Mouse (Mus musculus) splenic B cell, adult 2 months (primary cell): Measurements from ENCODE around the gene E2f8.

Experiments used
- DNase-seq: peaks from one replicate; pipeline ENCODE4 v3.0.0-alpha.2; 2011; ENCODE audit warnings: low read depth, low spot score
- H3K27me3 ChIP-seq: 2 replicates; pipeline ENCODE4 v1.6.1; 2012; ENCODE audit warnings: mild to moderate bottlenecking, low read length, moderate library complexity, mixed read lengths; ENCODE audit not compliant: control insufficient read depth, poor library complexity, insufficient read depth, severe bottlenecking
- H3K36me3 ChIP-seq: 2 replicates; pipeline ENCODE4 v1.6.1; 2012; ENCODE audit warnings: mild to moderate bottlenecking, low read length, moderate library complexity, mixed read lengths; ENCODE audit not compliant: control insufficient read depth, poor library complexity, insufficient read depth, severe bottlenecking

The E2f8 gene

DNA sequence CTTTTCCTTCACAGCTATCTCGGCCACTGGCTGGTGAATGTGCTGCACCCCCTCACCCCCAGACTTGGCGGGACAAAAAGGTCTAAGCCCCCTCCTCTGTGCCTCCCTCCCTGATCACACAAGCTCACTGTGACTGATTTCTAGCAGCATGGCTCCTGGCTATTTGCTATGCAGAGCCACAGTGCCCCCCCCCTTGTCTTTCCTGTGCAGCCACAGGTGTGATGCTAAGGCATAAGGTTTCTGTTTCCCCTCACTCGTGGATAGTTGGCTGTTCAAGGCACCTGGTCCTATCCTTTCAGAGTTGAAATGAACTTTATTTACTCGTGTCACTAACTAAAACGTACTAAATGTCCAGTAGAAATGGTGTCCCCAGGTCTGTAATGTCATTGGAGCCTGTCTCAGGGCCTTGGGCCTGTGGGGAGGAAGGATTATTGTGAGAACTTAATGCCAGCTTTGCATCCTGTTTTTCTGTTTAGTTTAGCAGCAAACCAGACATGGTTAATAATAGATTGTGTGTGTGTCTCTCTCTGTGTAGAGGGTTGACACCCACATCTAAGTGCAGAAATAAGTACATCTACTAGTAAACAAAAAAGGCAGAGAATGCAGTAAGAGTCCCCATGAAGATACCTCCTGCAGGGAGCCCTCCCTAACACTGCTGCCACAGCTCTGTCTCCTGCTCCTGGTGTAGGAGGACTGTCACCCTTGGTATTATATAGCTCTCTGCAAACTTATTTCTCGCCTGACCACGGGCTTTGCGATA, 19.2 kb upstream of the E2f8 start:
- Histone ChIP-seq H3K27me3 (no peaks in the 10 kb centered on the region), H3K36me3 (no peaks in the 10 kb centered on the region)
- no peak for DNase-seq

DNA sequence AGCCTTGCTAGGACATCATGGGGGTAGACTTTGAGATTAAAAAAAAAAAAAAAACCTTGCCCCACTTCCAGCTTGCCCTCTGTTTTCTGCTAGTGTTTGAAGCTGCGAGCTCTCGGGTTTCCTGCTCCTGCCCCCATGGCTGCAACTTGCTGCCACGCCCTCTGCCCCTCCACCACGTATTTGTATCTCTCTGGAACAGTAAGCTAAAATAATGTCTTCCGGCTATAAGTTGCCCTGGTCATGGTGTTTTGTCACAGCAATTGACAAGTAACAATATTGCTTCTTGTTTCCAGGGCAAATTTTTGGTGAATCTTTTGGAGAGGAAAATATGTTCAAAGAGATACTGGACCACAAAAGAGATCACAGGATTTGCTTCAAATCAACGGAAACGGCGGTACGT, 17.0 kb upstream of the E2f8 start:
- DNase-seq, result no peak
- H3K27me3 ChIP-seq, result no peaks in the 10 kb centered on the region
- no peaks in the 10 kb centered on the region for H3K36me3 ChIP-seq

DNA sequence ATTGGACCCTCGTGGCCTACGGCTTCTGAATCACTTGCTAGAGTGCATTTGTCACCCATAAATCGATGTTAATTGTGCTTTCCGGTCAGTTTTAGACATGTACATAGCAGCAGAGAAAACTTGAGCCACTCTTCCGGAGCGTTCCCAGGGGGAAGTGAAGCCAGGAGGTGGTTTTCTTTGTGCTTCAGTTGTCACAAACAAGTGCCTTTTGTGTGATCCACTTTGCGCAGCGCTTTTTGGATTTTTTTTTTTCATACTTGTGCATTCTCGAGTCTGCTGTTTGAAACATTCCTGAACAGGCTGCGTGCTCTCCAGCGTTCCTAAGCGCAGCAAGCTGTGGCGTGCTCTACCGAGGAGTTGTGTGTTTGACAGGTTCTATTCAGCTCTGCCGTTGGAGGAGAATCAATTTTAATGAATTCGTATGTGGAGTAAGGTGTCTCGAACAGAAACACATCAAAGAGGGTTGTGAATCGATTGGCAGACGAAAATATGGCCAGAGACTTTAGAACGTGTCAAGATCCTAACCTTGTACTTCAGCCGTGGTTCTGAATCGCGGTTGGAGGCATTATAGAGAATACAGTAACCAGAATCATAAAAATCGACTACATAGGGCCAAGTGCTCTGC, 16.3 kb upstream of the E2f8 start:
- Histone ChIP-seq H3K27me3 (no peaks in the 10 kb centered on the region), H3K36me3 (no peaks in the 10 kb centered on the region)
- DNase-seq, result no peak

DNA sequence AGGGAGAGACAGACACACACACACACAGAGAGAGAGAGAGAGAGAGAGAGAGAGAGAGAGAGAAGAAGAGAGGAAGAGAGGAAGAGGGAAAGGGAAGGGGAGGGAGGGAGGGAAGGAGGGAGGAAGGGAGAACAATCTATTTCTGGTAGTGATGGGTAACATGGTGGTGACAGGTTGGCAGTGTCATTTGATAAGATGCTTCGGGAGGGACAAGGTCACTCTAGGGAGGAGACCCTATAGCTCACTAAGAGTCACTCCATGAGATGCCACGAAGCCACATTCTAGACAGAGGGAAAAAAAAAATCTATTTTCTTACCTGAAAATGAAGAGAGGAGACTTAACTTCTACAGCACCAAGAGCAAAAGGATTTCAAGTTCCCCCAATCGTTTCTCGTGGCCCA, 14.7 kb upstream of the E2f8 start:
- no peaks in the 10 kb centered on the region for H3K27me3 ChIP-seq
- no peaks in the 10 kb centered on the region for H3K36me3 ChIP-seq
- no peak for DNase-seq

DNA sequence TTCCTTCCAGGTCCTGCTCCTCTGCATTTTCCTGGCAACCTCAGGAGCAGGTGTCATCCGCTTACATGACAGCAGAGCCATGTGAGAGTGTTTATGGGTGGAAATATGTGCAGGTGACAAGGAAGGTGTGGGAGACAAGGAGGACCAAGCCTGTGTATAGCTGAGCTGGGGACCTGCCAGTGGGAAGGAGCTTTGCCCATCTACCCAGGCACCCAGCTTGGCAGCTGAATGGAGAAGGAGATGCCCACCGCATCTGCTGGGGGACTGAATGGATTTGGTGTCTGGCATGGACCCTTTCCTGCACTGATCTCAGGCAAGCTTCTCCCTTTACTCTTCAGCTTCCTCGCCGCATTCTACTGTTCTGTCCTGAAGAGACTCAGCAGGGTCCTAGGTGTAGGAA, 14.1 kb upstream of the E2f8 start:
- DNase-seq, result no peak
- H3K27me3 ChIP-seq, result no peaks in the 10 kb centered on the region
- H3K36me3 ChIP-seq, result no peaks in the 10 kb centered on the region

DNA sequence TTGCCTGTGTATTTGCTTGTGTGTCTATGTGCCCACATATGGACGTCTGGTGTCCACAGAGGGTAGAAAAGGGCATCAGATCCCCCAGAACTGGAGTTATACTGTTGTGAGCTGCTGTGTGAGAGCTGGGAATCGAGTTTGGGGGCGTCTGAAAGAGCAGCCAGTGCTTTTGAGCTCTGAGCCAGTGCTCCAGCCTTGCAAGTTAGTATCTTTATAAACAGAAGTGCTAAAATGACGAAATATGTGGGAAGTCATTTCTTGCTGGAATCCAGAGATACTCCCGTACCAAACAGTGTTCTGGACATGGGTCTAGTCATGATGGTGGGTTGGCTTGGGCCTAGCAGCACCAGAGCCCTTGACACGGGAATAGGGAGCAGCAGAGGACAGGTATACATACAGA, 13.4 kb upstream of the E2f8 start:
- H3K36me3 ChIP-seq, result no peaks in the 10 kb centered on the region
- H3K27me3 ChIP-seq, result no peaks in the 10 kb centered on the region; the same call in 1 of the 2 replicates

DNA sequence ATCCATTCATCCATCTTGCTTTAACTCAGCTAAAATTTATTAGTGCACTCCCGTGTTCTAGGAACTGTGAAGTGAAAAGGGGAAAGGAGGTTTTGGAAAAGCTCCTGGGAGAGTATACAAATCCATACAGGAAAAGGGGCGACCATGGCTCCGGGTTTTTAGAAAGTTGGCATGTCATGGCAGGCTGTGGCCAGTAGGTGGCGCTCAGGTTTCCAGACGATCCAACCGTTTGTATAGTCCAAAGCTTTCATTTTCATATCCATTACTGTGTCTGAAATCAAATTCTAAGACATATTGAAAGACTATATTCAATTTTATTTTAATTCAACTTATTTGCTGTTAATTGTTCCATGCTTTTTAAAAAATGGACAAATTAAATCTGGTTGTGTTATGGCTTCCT, 12.8 kb upstream of the E2f8 start:
- H3K27me3 ChIP-seq, result no peaks in the 10 kb centered on the region; the same call in 1 of the 2 replicates
- no peaks in the 10 kb centered on the region for H3K36me3 ChIP-seq
- peak; percentile 68 for DNase-seq

More for the DNA sequence above, 13.4 kb upstream of the E2f8 start:
- no peak for DNase-seq

DNA sequence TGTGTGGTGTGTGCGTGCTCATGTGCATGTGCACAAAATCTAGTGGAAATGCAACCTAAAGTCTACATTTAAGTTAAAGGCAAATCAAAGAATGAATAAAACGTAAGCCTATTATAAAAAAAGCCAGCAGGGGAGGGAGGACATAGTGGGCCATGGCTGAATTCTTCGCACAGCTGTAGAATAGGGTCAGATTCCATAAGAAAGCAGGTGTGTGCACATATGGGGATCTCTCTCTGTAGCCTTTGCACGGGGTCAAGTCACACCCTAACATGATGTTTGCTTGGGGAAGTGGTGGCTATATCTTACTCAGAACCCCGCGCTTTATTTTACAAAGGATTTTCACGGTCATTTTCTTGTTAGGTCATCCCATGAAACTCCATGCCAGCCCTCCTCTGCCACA, 11.7 kb upstream of the E2f8 start:
- no peaks in the 10 kb centered on the region for H3K36me3 ChIP-seq
- DNase-seq, result no peak
- H3K27me3 ChIP-seq, result no peaks in the 10 kb centered on the region; the same call in 1 of the 2 replicates

DNA sequence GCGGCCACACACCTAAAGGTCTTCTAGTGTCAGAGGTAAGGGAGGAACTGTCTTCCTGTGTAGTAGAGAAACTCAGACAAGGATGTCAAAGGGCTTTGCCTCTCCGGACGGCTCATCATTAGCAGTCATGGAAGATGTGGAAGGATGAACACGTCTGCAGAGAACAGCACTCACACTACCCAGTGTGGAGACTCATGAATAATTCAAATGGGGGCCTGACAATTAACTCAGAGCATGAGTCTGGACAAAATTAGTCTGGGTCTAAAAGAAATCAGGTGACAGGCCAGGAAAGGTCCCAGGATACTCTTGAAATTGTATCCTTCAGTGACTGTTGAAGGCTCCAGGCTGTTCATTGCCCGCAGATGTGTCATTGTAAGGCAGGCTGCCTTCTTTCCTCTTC, 9.6 kb upstream of the E2f8 start:
- Histone ChIP-seq H3K27me3 (no peaks in the 10 kb centered on the region; the same call in 1 of the 2 replicates), H3K36me3 (no peaks in the 10 kb centered on the region)
- DNase-seq, result no peak

DNA sequence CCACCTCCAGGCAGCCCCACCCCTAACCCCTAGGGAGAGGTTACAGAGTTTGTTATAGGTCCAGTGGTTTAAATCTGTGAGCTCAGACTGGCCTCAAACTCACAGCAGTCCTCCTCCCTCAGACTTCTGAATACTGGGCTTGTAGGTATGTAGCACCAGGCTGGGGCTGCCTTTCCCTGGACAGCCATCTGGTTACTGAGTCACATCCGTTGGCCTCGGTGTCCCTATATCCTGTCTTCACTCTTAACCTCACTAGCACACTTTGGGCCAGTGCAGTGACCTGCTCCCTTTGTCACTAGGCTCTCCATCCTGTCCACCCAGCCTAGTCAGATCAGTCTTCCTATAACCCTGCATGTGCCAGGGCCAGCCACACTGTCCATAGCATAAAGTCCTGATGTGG, 7.4 kb upstream of the E2f8 start:
- DNase-seq, result no peak
- no peaks in the 10 kb centered on the region; the same call in 1 of the 2 replicates for H3K27me3 ChIP-seq
- H3K36me3 ChIP-seq, result no peaks in the 10 kb centered on the region

DNA sequence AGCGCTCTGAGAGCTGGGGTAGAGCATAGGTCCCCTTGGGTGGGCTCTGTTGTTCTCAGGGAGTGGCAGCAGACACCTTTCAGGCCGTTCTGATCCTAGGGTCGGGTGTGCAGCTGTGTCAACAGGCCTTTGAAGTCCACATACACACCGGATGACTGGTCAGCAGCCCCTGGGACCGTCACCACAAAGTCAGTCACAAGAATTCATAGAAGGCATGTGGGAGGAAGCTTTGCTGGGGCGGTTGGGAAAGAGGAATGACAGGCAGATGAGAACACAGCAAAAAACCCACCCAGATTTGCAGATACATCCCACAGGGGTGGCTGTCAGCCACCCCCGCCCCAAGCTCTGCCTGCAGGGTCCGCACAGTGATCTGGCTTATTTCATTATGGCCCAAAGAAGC, 6.6 kb upstream of the E2f8 start:
- no peak for DNase-seq
- no peaks in the 10 kb centered on the region for H3K36me3 ChIP-seq
- no peaks in the 10 kb centered on the region; the same call in 1 of the 2 replicates for H3K27me3 ChIP-seq

DNA sequence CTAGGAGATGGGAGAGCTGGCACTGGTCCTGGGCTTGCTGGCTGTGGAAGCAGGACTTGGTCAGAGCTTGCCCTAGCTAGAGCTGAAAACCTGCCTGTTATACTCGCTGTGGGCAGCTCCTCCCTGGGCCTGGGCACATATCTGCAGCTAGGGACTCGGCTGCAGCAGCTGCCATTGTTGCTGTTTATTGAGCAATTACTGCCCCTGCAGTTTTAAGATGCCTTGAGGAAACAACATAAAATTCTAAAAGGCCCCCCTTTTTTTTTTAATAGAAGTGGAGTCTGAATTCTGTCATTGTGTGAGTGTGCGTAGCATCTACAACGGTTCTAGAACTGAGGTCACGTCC, 2.8 kb upstream of the E2f8 start:
- no peaks in the 10 kb centered on the region for H3K36me3 ChIP-seq
- H3K27me3 ChIP-seq, result no peaks in the 10 kb centered on the region
- no peak for DNase-seq

DNA sequence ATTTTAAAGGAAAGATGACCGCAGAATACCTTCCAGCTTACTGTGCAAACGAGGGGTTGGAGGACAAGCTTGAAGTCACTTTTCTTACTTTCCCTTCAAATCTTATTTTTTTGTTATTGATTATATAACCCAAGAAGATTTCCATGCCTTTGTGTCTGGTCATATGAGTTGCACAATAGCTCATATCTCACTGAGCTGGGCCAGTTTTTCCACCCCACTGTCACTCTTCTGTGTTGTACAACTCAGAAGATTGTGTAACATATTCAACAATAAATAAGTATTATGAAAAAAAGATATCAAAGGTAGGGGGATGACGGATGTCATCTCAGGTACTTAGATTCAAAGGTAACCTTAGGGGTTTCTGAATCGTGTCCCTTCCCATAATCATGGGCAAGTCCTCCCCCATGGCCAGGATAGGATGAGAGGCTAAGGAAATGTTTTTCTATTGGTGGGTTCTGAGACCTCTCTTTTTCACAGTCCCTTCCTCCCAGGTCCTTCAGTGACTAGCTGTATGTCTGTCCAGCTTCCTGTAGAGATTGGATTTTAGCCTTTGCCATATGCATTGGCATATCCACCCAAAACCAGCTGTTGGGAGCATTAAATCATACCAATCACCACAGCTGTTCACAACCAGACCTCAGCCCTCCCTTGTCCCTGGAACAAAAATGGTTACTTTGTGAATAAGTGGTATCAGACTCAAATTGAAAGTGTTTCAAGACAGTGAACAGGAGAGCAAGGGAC, 2.3 kb upstream of the E2f8 start:
- Histone ChIP-seq H3K36me3 (no peaks in the 10 kb centered on the region), H3K27me3 (no peaks in the 10 kb centered on the region)
- no peak for DNase-seq

DNA sequence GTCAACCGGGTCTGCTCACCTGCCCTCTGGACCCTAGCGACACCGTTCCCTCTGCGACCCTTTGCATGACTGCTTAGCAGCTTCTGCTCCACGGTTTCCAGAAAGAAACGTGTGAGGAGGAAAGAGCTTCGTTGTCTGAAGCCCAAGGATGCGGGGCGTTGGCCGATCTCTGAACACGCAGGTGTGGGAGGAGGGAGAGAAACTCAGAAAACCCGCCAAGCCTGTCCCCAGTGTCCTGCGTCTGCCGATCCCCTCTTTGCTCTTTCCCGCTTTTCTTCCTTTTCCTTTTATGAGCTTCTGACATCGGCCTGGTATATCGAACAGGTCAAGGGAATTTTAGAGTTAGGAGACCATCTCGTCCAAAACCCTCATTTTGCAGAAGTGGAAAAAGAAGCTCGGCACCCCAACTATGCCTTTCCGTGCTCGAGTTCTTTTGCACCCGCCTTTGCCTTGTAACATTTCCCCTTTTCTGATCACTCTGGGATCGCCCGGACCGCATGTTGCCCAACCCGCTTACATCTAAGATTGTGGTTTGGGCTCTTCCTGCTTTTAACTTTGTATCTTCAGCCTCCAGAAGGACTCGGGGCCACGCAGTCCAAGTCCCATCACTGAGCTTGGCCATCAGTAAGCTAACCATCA, 694 bp upstream of the E2f8 start:
- no peaks in the 10 kb centered on the region for H3K36me3 ChIP-seq
- H3K27me3 ChIP-seq, result no peaks in the 10 kb centered on the region
- peak; percentile 55 for DNase-seq
